Mouse (Mus musculus): ENCODE results near the gene Gm20683.
"Not testable (repeated sequence)": the region's sequence is repeated elsewhere in the genome, so short reads cannot be mapped to it uniquely, and the experiment has no call there.

Gm20683 gene

GRCm38 (mm10) chr17:25827546-25828222, 13.9 kb downstream of the Gm20683 start:
- no peak for DNase-seq (ENCODE audit: low read depth, low spot score)

- DNase-seq (ENCODE audit: low read depth, low spot score): no peak
Observed at GRCm38 (mm10) chr17:25827011-25827410, 14.6 kb downstream of the Gm20683 start.

GRCm38 (mm10) chr17:25825984-25826570, 15.5 kb downstream of the Gm20683 start:
- no peak for DNase-seq (ENCODE audit: low read depth, low spot score)

GRCm38 (mm10) chr17:25825311-25825710, 16.3 kb downstream of the Gm20683 start:
- DNase-seq (ENCODE audit: low read depth, low spot score): no peak

- DNase-seq (ENCODE audit: low read depth, low spot score): no peak
Observed at GRCm38 (mm10) chr17:25824362-25825142, 17.0 kb downstream of the Gm20683 start.

GRCm38 (mm10) chr17:25823452-25823851, 18.1 kb downstream of the Gm20683 start, which contains the start of gene Wdr24:
TSS of gene Wdr24 (plus strand) at chr17:25823627.
- DNase-seq (ENCODE audit: low read depth, low spot score): peak; percentile 78

- no peak for DNase-seq (ENCODE audit: low read depth, low spot score)
Observed at GRCm38 (mm10) chr17:25818851-25819780, 22.4 kb downstream of the Gm20683 start.

GRCm38 (mm10) chr17:25817662-25818061, 23.9 kb downstream of the Gm20683 start:
- no peak for DNase-seq (ENCODE audit: low read depth, low spot score)

- DNase-seq (ENCODE audit: low read depth, low spot score): no peak
Observed at GRCm38 (mm10) chr17:25813471-25813870, 28.1 kb downstream of the Gm20683 start.

GRCm38 (mm10) chr17:25810890-25811289, 30.7 kb downstream of the Gm20683 start:
- DNase-seq (ENCODE audit: low read depth, low spot score): no peak

GRCm38 (mm10) chr17:25809606-25810340, 31.8 kb downstream of the Gm20683 start:
- DNase-seq (ENCODE audit: low read depth, low spot score): no peak

- DNase-seq (ENCODE audit: low read depth, low spot score): no peak
Observed at GRCm38 (mm10) chr17:25808789-25809605, 32.6 kb downstream of the Gm20683 start, which contains the start of gene Fbxl16. TSS of gene Fbxl16 (plus strand) at chr17:25809085.

GRCm38 (mm10) chr17:25808028-25808427, 33.5 kb downstream of the Gm20683 start:
- DNase-seq (ENCODE audit: low read depth, low spot score): no peak

GRCm38 (mm10) chr17:25807452-25807851, 34.1 kb downstream of the Gm20683 start:
- not testable (repeated sequence) for DNase-seq (ENCODE audit: low read depth, low spot score)

GRCm38 (mm10) chr17:25806507-25806906, 35.1 kb downstream of the Gm20683 start:
- no peak for DNase-seq (ENCODE audit: low read depth, low spot score)

- no peak for DNase-seq (ENCODE audit: low read depth, low spot score)
Observed at GRCm38 (mm10) chr17:25802825-25803517, 38.6 kb downstream of the Gm20683 start.

GRCm38 (mm10) chr17:25801029-25801428, 40.5 kb downstream of the Gm20683 start:
- peak; percentile 44 for DNase-seq (ENCODE audit: low read depth, low spot score)

- peak; percentile 56 for DNase-seq (ENCODE audit: low read depth, low spot score)
Observed at GRCm38 (mm10) chr17:25796951-25797369, 44.6 kb downstream of the Gm20683 start, which contains the start of gene Metrn. TSS of gene Metrn (minus strand) at chr17:25797136.

- DNase-seq (ENCODE audit: low read depth, low spot score): no peak
Observed at GRCm38 (mm10) chr17:25796211-25796771, 45.3 kb downstream of the Gm20683 start.

Data from c-Kit-negative CD71-positive TER-119-positive erythroid progenitor cells, embryonic 14.5 days (primary cell).